Mouse (Mus musculus) spleen, postnatal 0 days (tissue): ENCODE data around the gene Sertad2. TPM values are rescaled to one million over a fixed set of nuclear protein-coding genes. Genes with fewer than 3 reads are reported as not detected.

Experiments
- polyA plus RNA-seq: library from polyadenylated mRNA; unstranded; fragments of >200 nt; fragmentation: Nextera tagmentation; extraction: Ambion mirVana; gene quantifications from 2 replicates; pipeline ENCODE4 v1.2.1, GENCODE M21; 2015

The Sertad2 gene
- polyA plus RNA-seq, result 35.4 and 40.0 TPM in 2 replicates

DNA sequence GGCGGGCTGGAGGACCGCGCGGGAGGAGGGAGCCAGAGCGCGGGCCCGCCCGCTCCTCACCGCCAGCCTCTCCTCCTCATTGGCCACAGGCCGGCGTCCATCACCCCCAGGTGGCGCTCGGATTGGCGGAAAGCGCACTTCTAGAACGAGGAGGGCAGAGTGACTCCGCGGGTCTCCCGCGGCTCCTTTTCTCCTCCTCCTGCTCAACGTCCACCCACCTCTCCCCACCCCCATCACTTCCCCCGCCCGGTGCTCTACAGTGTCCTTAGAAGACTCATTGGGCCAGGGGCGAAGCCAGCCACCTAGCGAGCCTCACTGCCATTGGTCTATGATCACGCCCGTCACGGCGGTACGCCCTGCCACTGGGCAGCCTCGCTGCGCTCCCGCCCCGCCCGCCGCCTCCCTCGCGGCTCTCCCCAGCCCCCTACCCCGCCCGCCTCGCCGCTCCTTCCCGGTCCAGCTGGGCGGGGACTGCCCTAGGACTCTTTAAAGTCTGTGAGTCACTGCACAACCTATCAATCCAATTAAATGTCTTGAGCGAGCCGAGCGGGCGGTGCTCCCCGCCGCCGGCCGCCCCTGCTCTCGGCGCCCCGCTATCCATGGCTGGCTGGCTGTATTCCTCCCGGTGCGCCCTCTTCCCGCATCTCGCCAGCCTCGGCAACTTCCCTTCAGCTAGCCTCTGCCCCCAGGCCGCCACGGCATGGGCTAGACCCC lies at the start of gene Sertad2:
Gene Sertad2, plus strand, starts transcription at position 515 of the 714 bp plus-strand sequence.

Other genes with a start within 250 kb of the Sertad2 start
- 2.3 and 3.0 TPM in 2 replicates for gene Slc1a4, start 210.5 kb upstream of the Sertad2 start, polyA plus RNA-seq
- 16.1 and 17.4 TPM in 2 replicates for gene Aftph, start 198.3 kb downstream of the Sertad2 start, polyA plus RNA-seq